Mouse (Mus musculus) erythroid progenitor cell, adult 5-6 weeks (primary cell): ENCODE data around the gene Cib2. TPM values are rescaled to one million over a fixed set of nuclear protein-coding genes. Genes with fewer than 3 reads are reported as not detected.
"Not testable (repeated sequence)": the region's sequence is repeated elsewhere in the genome, so short reads cannot be mapped to it uniquely, and the experiment has no call there.

Source experiments
- ATAC-seq: replicated peaks from 2 replicates; pipeline ENCODE4 v1.8.0; 2016; ENCODE audit warnings: moderate number of reproducible peaks, mild to moderate bottlenecking, moderate TSS enrichment, inconsistent platforms; ENCODE audit not compliant: poor library complexity, low FRiP score, severe bottlenecking
- total RNA-seq, 2 experiments: library from RNA; stranded (forward) in 1 of 2; stranded (reverse) in 1 of 2; fragments of 150-400 nt in 1 of 2; fragments of 186-747, 209-891 nt in 1 of 2; gene quantifications; 2 replicates each; pipeline versions ENCODE4 v1.2.3 to v1.2.4; 2015 to 2017; ENCODE audit warnings: low replicate concordance in 2 of 2

Gene Cib2
- total RNA-seq (2015; ENCODE audit: low replicate concordance) (3.6 TPM in 1 of 2 replicates, not detected in the other), total RNA-seq (2017; ENCODE audit: low replicate concordance) (0.15 and 3.7 TPM in 2 replicates)

- peak; percentile 83 for ATAC-seq
Measured at GRCm38 (mm10) chr9:54559771-54560471, at the start of gene Cib2. Cib2 (minus strand) TSS chr9:54560218.

- no peak for ATAC-seq
Measured at GRCm38 (mm10) chr9:54604886-54605285, 44.9 kb upstream of the Cib2 start.

- no peak for ATAC-seq
Measured at GRCm38 (mm10) chr9:54604131-54604654, 44.2 kb upstream of the Cib2 start.

GRCm38 (mm10) chr9:54602916-54603315, 42.9 kb upstream of the Cib2 start:
- no peak for ATAC-seq

GRCm38 (mm10) chr9:54602386-54602785, 42.4 kb upstream of the Cib2 start:
- ATAC-seq, result no peak

GRCm38 (mm10) chr9:54596752-54597465, 36.9 kb upstream of the Cib2 start:
- no peak for ATAC-seq

- not testable (repeated sequence) for ATAC-seq
Measured at GRCm38 (mm10) chr9:54593652-54594051, 33.6 kb upstream of the Cib2 start.

GRCm38 (mm10) chr9:54587863-54588262, 27.8 kb upstream of the Cib2 start:
- ATAC-seq, result no peak

- peak; percentile 97 for ATAC-seq
Measured at GRCm38 (mm10) chr9:54586199-54587061, 26.4 kb upstream of the Cib2 start, which contains the start of gene Idh3a. Idh3a (plus strand) TSS chr9:54586334.

GRCm38 (mm10) chr9:54585839-54586198, 25.8 kb upstream of the Cib2 start:
- peak; percentile 31 for ATAC-seq

GRCm38 (mm10) chr9:54584127-54584526, 24.1 kb upstream of the Cib2 start:
- ATAC-seq, result not testable (repeated sequence)

GRCm38 (mm10) chr9:54583712-54584111, 23.7 kb upstream of the Cib2 start:
- no peak for ATAC-seq

GRCm38 (mm10) chr9:54571130-54571839, 11.3 kb upstream of the Cib2 start:
- ATAC-seq, result no peak

- ATAC-seq, result no peak
Measured at GRCm38 (mm10) chr9:54568732-54569131, 8.7 kb upstream of the Cib2 start.

- ATAC-seq, result no peak
Measured at GRCm38 (mm10) chr9:54566958-54567357, 6.9 kb upstream of the Cib2 start.

GRCm38 (mm10) chr9:54560831-54561601, 998 bp upstream of the Cib2 start:
- no peak for ATAC-seq

- ATAC-seq, result no peak
Measured at GRCm38 (mm10) chr9:54558731-54559130, 1.3 kb downstream of the Cib2 start.

- ATAC-seq, result no peak
Measured at GRCm38 (mm10) chr9:54555044-54555443, 5.0 kb downstream of the Cib2 start.

- ATAC-seq, result no peak
Measured at GRCm38 (mm10) chr9:54552409-54552808, 7.6 kb downstream of the Cib2 start.
